20 mouse cellular contexts compared by ENCODE assay signal in genomic region chr15:8783567-8783966, GRCm38 (mm10).
DNase-seq lines count a peak whose midpoint lies in the region; ATAC-seq and TF ChIP-seq lines count a peak whose summit lies in the region.
"Had no signal": no experiment of that assay in that cellular context is flagged by ENCODE, and none has a peak within 500 bp of the region (broad histone marks: within the 10 kb centered on the region; RNA-seq: fewer than 3 reads in every experiment).

No protein-coding gene starts in this region.

- H3K9me3 ChIP-seq in forebrain, embryonic 10.5 days: no peaks in the 10 kb centered on the region
- H3K9me3 ChIP-seq in forebrain, embryonic 12.5 days: no peaks in the 10 kb centered on the region
- H3K9me3 ChIP-seq in midbrain, embryonic 10.5 days (replicated peaks): no peaks in the 10 kb centered on the region
- H3K9me3 ChIP-seq in midbrain, postnatal 0 days (ENCODE audit: low read length): no peaks in the 10 kb centered on the region
- H3K9me3 ChIP-seq: embryonic facial prominence, embryonic 15.5 days; G1E; heart, embryonic 10.5 days; heart, embryonic 15.5 days; hindbrain, embryonic 12.5 days had no signal

- H3K27me3 ChIP-seq in forebrain, embryonic 10.5 days (ENCODE audit: poor library complexity, severe bottlenecking): no peaks in the 10 kb centered on the region
- H3K27me3 ChIP-seq in forebrain, embryonic 12.5 days: no peaks in the 10 kb centered on the region
- H3K27me3 ChIP-seq in midbrain, embryonic 10.5 days (ENCODE audit: low read depth, poor library complexity, severe bottlenecking): no peaks in the 10 kb centered on the region
- H3K27me3 ChIP-seq in midbrain, postnatal 0 days (ENCODE audit: insufficient read depth, low read length): no peaks in the 10 kb centered on the region
- H3K27me3 ChIP-seq: embryonic facial prominence, embryonic 15.5 days; heart, embryonic 15.5 days; hindbrain, embryonic 12.5 days had no signal

- 93% methylated on average over 2 of the region's 2 CpGs for WGBS in forebrain, embryonic 10.5 days
- 90% methylated on average over 2 of the region's 2 CpGs for WGBS in forebrain, embryonic 12.5 days
- 88% methylated on average over 2 of the region's 2 CpGs for WGBS in midbrain, embryonic 10.5 days
- WGBS in midbrain, postnatal 0 days: 73% methylated on average over 2 of the region's 2 CpGs

- peak overlapping the region; percentile 16; the same call in 1 of the 2 replicates for H3K27ac ChIP-seq in forebrain, embryonic 10.5 days
- no peak overlapping the region for H3K27ac ChIP-seq in forebrain, embryonic 12.5 days
- H3K27ac ChIP-seq in midbrain, embryonic 10.5 days (replicated peaks): 0 out of 2 replicates have a peak overlapping the region, but pooled peaks have one; percentile 47
- no peak overlapping the region for H3K27ac ChIP-seq in midbrain, postnatal 0 days (ENCODE audit: low read depth, low read length)
- H3K27ac ChIP-seq: embryonic facial prominence, embryonic 15.5 days; heart, embryonic 10.5 days; heart, embryonic 15.5 days; hindbrain, embryonic 12.5 days had no signal

- H3K9ac ChIP-seq in forebrain, embryonic 12.5 days: no peak overlapping the region
- no peak overlapping the region for H3K9ac ChIP-seq in midbrain, postnatal 0 days (replicated peaks; ENCODE audit: low read length, poor library complexity, severe bottlenecking)
- H3K9ac ChIP-seq: embryonic facial prominence, embryonic 15.5 days; heart, embryonic 15.5 days; hindbrain, embryonic 12.5 days had no signal

- peaks cover 32% of the 10 kb centered on the region for H3K4me1 ChIP-seq in forebrain, embryonic 10.5 days
- peaks cover 15% of the 10 kb centered on the region for H3K4me1 ChIP-seq in forebrain, embryonic 12.5 days
- peaks cover 15% of the 10 kb centered on the region for H3K4me1 ChIP-seq in midbrain, embryonic 10.5 days
- no peaks in the 10 kb centered on the region for H3K4me1 ChIP-seq in midbrain, postnatal 0 days (ENCODE audit: insufficient read depth, low read length)
- H3K4me1 ChIP-seq: heart, embryonic 10.5 days; heart, embryonic 15.5 days had no signal

- no peak overlapping the region for H3K4me3 ChIP-seq in forebrain, embryonic 10.5 days
- H3K4me3 ChIP-seq in forebrain, embryonic 12.5 days (replicated peaks): no peak overlapping the region
- no peak overlapping the region for H3K4me3 ChIP-seq in midbrain, embryonic 10.5 days
- no peak overlapping the region for H3K4me3 ChIP-seq in midbrain, postnatal 0 days (ENCODE audit: low read depth, low read length)
- H3K4me3 ChIP-seq: embryonic facial prominence, embryonic 15.5 days; erythroblast, embryonic 14.5 days; heart, embryonic 10.5 days; heart, embryonic 15.5 days; hindbrain, embryonic 12.5 days had no signal

- intact Hi-C loops in left cerebral cortex, postnatal 14 days (cut with DNase I): loop anchor here (5.0 kb wide), 1 partner anchor 76 kb away; no protein-coding TSS in a partner anchor
- intact Hi-C loops in gastrocnemius, postnatal 36 days (cut with DNase I): no loop called here

- TF ChIP-seq CTCF in midbrain, postnatal 0 days (IDR thresholded peaks at IDR 0.05): no peak

- no peak for ATAC-seq in forebrain, embryonic 12.5 days (ENCODE audit: low FRiP score)
- ATAC-seq in midbrain, postnatal 0 days (ENCODE audit: low FRiP score): no peak
- ATAC-seq: hindbrain, embryonic 16.5 days; inflammation-experienced regulatory T-cells, adult 6 months had no signal

- no peak for DNase-seq in forebrain, embryonic 10.5 days (ENCODE audit: extremely low spot score, low spot score)
- no peak for DNase-seq in midbrain, embryonic 10.5 days (ENCODE audit: low spot score)
- DNase-seq in midbrain, postnatal 0 days (ENCODE audit: low spot score): no peak
- peak; percentile 68 for DNase-seq in brain, adult 2 months (ENCODE audit: low read depth, low spot score)
- DNase-seq in left cerebral cortex, postnatal 14 days (ENCODE audit: low spot score in 2 of 2): no peak
- no peak for DNase-seq in gastrocnemius, postnatal 36 days
- DNase-seq: adrenal gland, postnatal 25 days; embryo, embryonic 11 days; heart, adult 18-20 months; kidney, adult 11 months; kidney, adult 9 months had no signal

- no peak overlapping the region for H3K4me2 ChIP-seq in forebrain, embryonic 12.5 days
- H3K4me2 ChIP-seq in midbrain, postnatal 0 days (ENCODE audit: low read depth, low read length, poor library complexity, severe bottlenecking): no peak overlapping the region
- H3K4me2 ChIP-seq: embryonic facial prominence, embryonic 15.5 days; heart, embryonic 15.5 days; hindbrain, embryonic 12.5 days had no signal

- no peaks in the 10 kb centered on the region for H3K36me3 ChIP-seq in forebrain, embryonic 10.5 days (replicated peaks)
- no peaks in the 10 kb centered on the region for H3K36me3 ChIP-seq in forebrain, embryonic 12.5 days (replicated peaks)
- H3K36me3 ChIP-seq in midbrain, embryonic 10.5 days: no peaks in the 10 kb centered on the region
- H3K36me3 ChIP-seq in midbrain, postnatal 0 days (ENCODE audit: insufficient read depth, low read length): no peaks in the 10 kb centered on the region
- H3K36me3 ChIP-seq: embryonic facial prominence, embryonic 15.5 days; G1E; heart, embryonic 10.5 days; heart, embryonic 15.5 days; hindbrain, embryonic 12.5 days had no signal

Comparison
In these comparisons a context has a peak if more than half of its experiments do, and no peak if none do; other contexts are left out.
1. H3K27ac ChIP-seq: peak in forebrain, embryonic 10.5 days (single experiment) and midbrain, embryonic 10.5 days (single experiment); none in forebrain, embryonic 12.5 days (single experiment) and midbrain, postnatal 0 days (single experiment).